ENCODE assay signal across 19 mouse cellular contexts in genomic region chr2:114739421-114740212, GRCm38 (mm10).
DNase-seq lines count a peak whose midpoint lies in the region; ATAC-seq and TF ChIP-seq lines count a peak whose summit lies in the region.
"Had no signal": no experiment of that assay in that cellular context is flagged by ENCODE, and none has a peak within 500 bp of the region (broad histone marks: within the 10 kb centered on the region; RNA-seq: fewer than 3 reads in every experiment).

No protein-coding gene starts in this region.

- H3K4me3 ChIP-seq in kidney, postnatal 0 days (replicated peaks; ENCODE audit: low read depth, low read length), result no peak overlapping the region
- H3K4me3 ChIP-seq in stomach, embryonic 16.5 days (replicated peaks; ENCODE audit: low read length), result no peak overlapping the region
- H3K4me3 ChIP-seq: heart, embryonic 12.5 days; limb, embryonic 15.5 days; midbrain, embryonic 10.5 days; myocyte had no signal

- no peaks in the 10 kb centered on the region for H3K9me3 ChIP-seq in kidney, postnatal 0 days (replicated peaks; ENCODE audit: low read length)
- no peaks in the 10 kb centered on the region for H3K9me3 ChIP-seq in stomach, embryonic 16.5 days (replicated peaks; ENCODE audit: control insufficient read depth, low read length)
- H3K9me3 ChIP-seq: heart, embryonic 12.5 days; limb, embryonic 15.5 days; midbrain, embryonic 10.5 days had no signal

- no peaks in the 10 kb centered on the region for H3K36me3 ChIP-seq in kidney, postnatal 0 days (ENCODE audit: insufficient read depth, low read length)
- no peaks in the 10 kb centered on the region for H3K36me3 ChIP-seq in stomach, embryonic 16.5 days (ENCODE audit: control insufficient read depth, insufficient read depth, low read length)
- H3K36me3 ChIP-seq: heart, embryonic 12.5 days; limb, embryonic 15.5 days; midbrain, embryonic 10.5 days had no signal

- no peak overlapping the region for H3K4me2 ChIP-seq in kidney, postnatal 0 days (ENCODE audit: low read length)
- no peak overlapping the region for H3K4me2 ChIP-seq in stomach, embryonic 16.5 days (ENCODE audit: low read depth, low read length)
- H3K4me2 ChIP-seq: heart, embryonic 12.5 days; limb, embryonic 15.5 days had no signal

- H3K27ac ChIP-seq in kidney, postnatal 0 days, result no peak overlapping the region
- H3K27ac ChIP-seq in stomach, embryonic 16.5 days (ENCODE audit: low read length), result no peak overlapping the region
- H3K27ac ChIP-seq: limb, embryonic 15.5 days; midbrain, embryonic 10.5 days had no signal

- ATAC-seq in kidney, postnatal 0 days (replicated peaks; ENCODE audit: low FRiP score, low read depth), result no peak
- ATAC-seq in stomach, embryonic 16.5 days (ENCODE audit: insufficient read depth, low FRiP score), result peak; percentile 64; the same call in 1 of the 2 replicates

- no peaks in the 10 kb centered on the region for H3K4me1 ChIP-seq in kidney, postnatal 0 days (replicated peaks; ENCODE audit: insufficient read depth, low read length)
- H3K4me1 ChIP-seq in stomach, embryonic 16.5 days (ENCODE audit: control insufficient read depth, insufficient read depth, low read length), result peaks cover 7% of the 10 kb centered on the region
- H3K4me1 ChIP-seq: heart, embryonic 12.5 days; limb, embryonic 15.5 days; midbrain, embryonic 10.5 days had no signal

- TF ChIP-seq CTCF in kidney, postnatal 0 days (IDR thresholded peaks at IDR 0.05; ENCODE audit: low read depth), result no peak
- TF ChIP-seq CTCF in brain, embryonic 14.5 days (IDR thresholded peaks at IDR 0.05; ENCODE audit: borderline replicate concordance, extremely low read depth, insufficient read depth, insufficient read length), result no peak

- DNase-seq in embryo, embryonic 10.5 days (ENCODE audit: low spot score), result peak; percentile 2
- no peak for DNase-seq in embryo, embryonic 9.5 days (ENCODE audit: extremely low spot score)
- peak; percentile 34 for DNase-seq in kidney, postnatal 0 days (ENCODE audit: low spot score)
- no peak for DNase-seq in kidney, postnatal 14 days
- peak; percentile 88 for DNase-seq in brain, embryonic 14.5 days (ENCODE audit: low read depth)
- DNase-seq in thymus, postnatal 25 days, result no peak
- no peak for DNase-seq in cerebellum, adult 9-10 months
- DNase-seq: adrenal gland, postnatal 14 days; cerebellum, adult 9-11 months; heart, postnatal 4 days; kidney, adult 8-10 months; layer of hippocampus, postnatal 36 days; lung, adult 18-20 months; lung, postnatal 36 days had no signal

- no peaks in the 10 kb centered on the region for H3K27me3 ChIP-seq in kidney, postnatal 0 days (ENCODE audit: insufficient read depth, low read length)
- H3K27me3 ChIP-seq in stomach, embryonic 16.5 days (ENCODE audit: control insufficient read depth, insufficient read depth, low read length), result no peaks in the 10 kb centered on the region
- H3K27me3 ChIP-seq: heart, embryonic 12.5 days; limb, embryonic 15.5 days had no signal

- H3K9ac ChIP-seq in kidney, postnatal 0 days (ENCODE audit: low read depth, low read length), result no peak overlapping the region
- H3K9ac ChIP-seq in stomach, embryonic 16.5 days (ENCODE audit: low read length), result no peak overlapping the region
- H3K9ac ChIP-seq: heart, embryonic 12.5 days; limb, embryonic 15.5 days had no signal

- 63% methylated on average over 11 of the region's 11 CpGs for WGBS in kidney, postnatal 0 days
- WGBS in stomach, embryonic 16.5 days, result 37% methylated on average over 11 of the region's 11 CpGs

- no peak for TF ChIP-seq POLR2A in brain, embryonic 14.5 days (IDR thresholded peaks at IDR 0.05; ENCODE audit: borderline replicate concordance, extremely low read depth, insufficient read depth, insufficient read length, poor library complexity, severe bottlenecking)

Comparison
In these comparisons a context has a peak if more than half of its experiments do, and no peak if none do; other contexts are left out.
1. DNase-seq: peak in embryo, embryonic 10.5 days (single experiment), kidney, postnatal 0 days (single experiment) and brain, embryonic 14.5 days (single experiment); none in embryo, embryonic 9.5 days (single experiment), kidney, postnatal 14 days (single experiment), thymus, postnatal 25 days (single experiment) and cerebellum, adult 9-10 months (single experiment).